Comparison of ENCODE assay signal across 32 mouse cellular contexts in the genomic region with DNA sequence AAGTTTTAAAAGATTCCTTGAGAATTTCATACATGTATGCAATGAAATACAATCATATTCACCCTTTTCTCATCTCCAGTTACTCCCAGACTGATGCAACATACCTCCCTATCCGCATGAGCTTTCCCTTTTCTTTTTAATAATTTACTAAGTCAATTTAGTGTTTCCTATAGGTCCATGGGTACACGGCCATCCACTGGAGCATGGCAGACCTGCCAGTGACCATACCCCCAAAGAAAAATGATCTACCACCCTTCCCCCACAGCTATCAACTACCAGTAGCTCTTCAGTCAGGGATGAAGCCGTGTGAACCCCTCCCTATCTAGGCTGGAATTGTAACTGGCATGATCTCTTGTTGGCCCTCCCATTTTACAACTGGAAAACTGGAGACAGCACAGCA.
"Had no signal": no experiment of that assay in that cellular context is flagged by ENCODE, and none has a peak within 500 bp of the region (broad histone marks: within the 10 kb centered on the region; RNA-seq: fewer than 3 reads in every experiment).

No protein-coding gene starts in this region.

- H3K4me2 ChIP-seq: heart, embryonic 11.5 days; heart, embryonic 12.5 days; heart, embryonic 13.5 days; heart, embryonic 15.5 days; hindbrain, embryonic 12.5 days; hindbrain, embryonic 13.5 days; hindbrain, embryonic 14.5 days; hindbrain, embryonic 15.5 days; intestine, embryonic 15.5 days had no signal

- ATAC-seq: hindbrain, embryonic 16.5 days; hindbrain, postnatal 0 days; inflammation-experienced regulatory T-cells, adult 6 months; intestine, embryonic 15.5 days; intestine, embryonic 16.5 days; intestine, postnatal 0 days had no signal

- H3K27me3 ChIP-seq: heart, embryonic 12.5 days; heart, embryonic 13.5 days; heart, embryonic 15.5 days; hindbrain, embryonic 12.5 days; hindbrain, embryonic 15.5 days; intestine, embryonic 15.5 days had no signal

- H3K9ac ChIP-seq: heart, embryonic 12.5 days; heart, embryonic 13.5 days; heart, embryonic 15.5 days; hindbrain, embryonic 12.5 days; hindbrain, embryonic 13.5 days; hindbrain, embryonic 14.5 days; hindbrain, embryonic 15.5 days; intestine, embryonic 15.5 days had no signal

- DNase-seq: heart, adult 18-20 months; heart, adult 2 months; heart, postnatal 10 days; heart, postnatal 14 days; heart, postnatal 36 days; heart, postnatal 4 days; kidney, adult 11 months; kidney, adult 8-10 months; kidney, adult 9 months; kidney, postnatal 25 days; kidney, postnatal 36 days; kidney, postnatal 4 days; layer of hippocampus, adult 9-11 months; layer of hippocampus, postnatal 36 days had no signal

- H3K9me3 ChIP-seq: heart, embryonic 10.5 days; heart, embryonic 13.5 days; heart, embryonic 15.5 days; hindbrain, embryonic 10.5 days; hindbrain, embryonic 12.5 days; hindbrain, embryonic 15.5 days; intestine, embryonic 15.5 days had no signal

- H3K36me3 ChIP-seq: heart, embryonic 10.5 days; heart, embryonic 12.5 days; heart, embryonic 13.5 days; heart, embryonic 15.5 days; hindbrain, embryonic 10.5 days; hindbrain, embryonic 12.5 days; hindbrain, embryonic 13.5 days; hindbrain, embryonic 15.5 days; intestine, embryonic 15.5 days had no signal

- H3K4me1 ChIP-seq: heart, embryonic 10.5 days; heart, embryonic 12.5 days; heart, embryonic 13.5 days; heart, embryonic 15.5 days; hindbrain, embryonic 10.5 days; hindbrain, embryonic 12.5 days; hindbrain, embryonic 13.5 days; hindbrain, embryonic 15.5 days; intestine, embryonic 15.5 days had no signal

- H3K27ac ChIP-seq: heart, adult 2 months; heart, embryonic 10.5 days; heart, embryonic 13.5 days; heart, embryonic 15.5 days; hindbrain, embryonic 10.5 days; hindbrain, embryonic 12.5 days; hindbrain, embryonic 13.5 days; hindbrain, embryonic 14.5 days; hindbrain, embryonic 15.5 days; hindbrain, postnatal 0 days; intestine, embryonic 15.5 days; layer of hippocampus, adult 2 months; left cerebral cortex, adult 2 months had no signal

- H3K4me3 ChIP-seq: heart, adult 2 months; heart, embryonic 10.5 days; heart, embryonic 12.5 days; heart, embryonic 13.5 days; heart, embryonic 15.5 days; hindbrain, embryonic 10.5 days; hindbrain, embryonic 12.5 days; hindbrain, embryonic 13.5 days; hindbrain, embryonic 15.5 days; intestine, embryonic 15.5 days; layer of hippocampus, adult 2 months; left cerebral cortex, adult 2 months had no signal
